Mouse (Mus musculus) T-helper 17 cell (primary cell): ENCODE measurements around the gene 9930111J21Rik1.

ENCODE experiments used
- in situ Hi-C, 2 experiments: fragments of 300-600 bp; cut with MboI, MseI; formaldehyde crosslinking; loops; 1 replicate in 1 of 2; 2 replicates in 1 of 2; pipeline ENCODE4 v1.15.1; 2025; ENCODE audit warnings: high pct_unique_total_duplicates in 2 of 2

The 9930111J21Rik1 gene

GRCm38 (mm10) chr11:48926437-48926836, 52.8 kb downstream of the 9930111J21Rik1 start:
- in situ Hi-C loops, result loop anchor here (10.0 kb wide), 2 partner anchors 88 to 108 kb away; no protein-coding TSS in a partner anchor

GRCm38 (mm10) chr11:48923818-48924217, 55.4 kb downstream of the 9930111J21Rik1 start:
- in situ Hi-C loops, result loop anchor here (5.0 to 10.0 kb wide), 3 partner anchors 63 to 111 kb away; no protein-coding TSS in a partner anchor

GRCm38 (mm10) chr11:48918380-48918779, 60.8 kb downstream of the 9930111J21Rik1 start:
- in situ Hi-C loops, result no loop called here

- in situ Hi-C loops, result no loop called here
Measured at GRCm38 (mm10) chr11:48913611-48914010, 65.6 kb downstream of the 9930111J21Rik1 start.

GRCm38 (mm10) chr11:48908459-48908858, 70.7 kb downstream of the 9930111J21Rik1 start:
- in situ Hi-C loops, result no loop called here

- in situ Hi-C loops, result loop anchor here in 1 of 2 experiments (5.0 kb wide), 1 partner anchor 75 kb away; the partner anchor contains the start of genes 9930111J21Rik1 and Olfr56
Measured at GRCm38 (mm10) chr11:48902021-48902420, 77.2 kb downstream of the 9930111J21Rik1 start, which contains the start of gene Gm5431. Gene Gm5431, minus strand, starts transcription at chr11:48902214.

- in situ Hi-C loops, result loop anchor here in 1 of 2 experiments (5.0 kb wide), 1 partner anchor 76 kb away; the partner anchor contains the start of genes 9930111J21Rik1 and Olfr56
Measured at GRCm38 (mm10) chr11:48901567-48901930, 77.6 kb downstream of the 9930111J21Rik1 start.

- in situ Hi-C loops, result loop anchor here in 1 of 2 experiments (5.0 kb wide), 1 partner anchor 76 kb away; the partner anchor contains the start of genes 9930111J21Rik1 and Olfr56
Measured at GRCm38 (mm10) chr11:48900654-48901566, 78.3 kb downstream of the 9930111J21Rik1 start.

GRCm38 (mm10) chr11:48898812-48899431, 80.3 kb downstream of the 9930111J21Rik1 start:
- in situ Hi-C loops, result loop anchor here (5.0 to 10.0 kb wide), 3 partner anchors 136 to 484 kb away; no protein-coding TSS in a partner anchor
